Mouse (Mus musculus) Patski (cell line): ENCODE data around the gene S100pbp. TPM values are rescaled to one million over a fixed set of nuclear protein-coding genes. Genes with fewer than 3 reads are reported as not detected.

ENCODE experiments used
- ATAC-seq: fragments of 100-300 bp; one replicate; pipeline ENCODE4 v1.8.0; 2021
- CTCF ChIA-PET: fragments of 350-600 bp; sonication (Branson Sonifier 250); formaldehyde crosslinking; loops from one replicate; lab custom pipeline; 2022; ENCODE audit warnings: inconsistent platforms; lab: Charles Lee
- POLR2A ChIA-PET: fragments of 350-600 bp; sonication (Branson Sonifier 250); formaldehyde crosslinking; loops from one replicate; lab custom pipeline; 2022; ENCODE audit warnings: antibody characterized with exemption, inconsistent platforms; lab: Charles Lee
- DNase-seq: peaks from one replicate; pipeline ENCODE4 v3.0.0-alpha.2; 2011; ENCODE audit warnings: low read depth, low spot score
- H3K27me3 ChIP-seq: fragments of 371-371 bp; one replicate; pipeline ENCODE4 v1.5.1; 2021
- CTCF ChIP-seq: fragments of 100-300 bp; IDR thresholded peaks from one replicate; pipeline ENCODE4 v1.5.1; 2021
- in situ Hi-C: fragments of 300-500 bp; cut with MboI; formaldehyde crosslinking; loops from 3 replicates; pipeline ENCODE4 v1.11.1; 2018; ENCODE audit warnings: low pct_unique_long_range_greater_than_20kb, mixed read lengths
- polyA plus RNA-seq: library from polyadenylated mRNA; unstranded; gene quantifications from one replicate; pipeline ENCODE4 v1.2.3, GENCODE M21; 2021

S100pbp gene
- polyA plus RNA-seq, 1 experiment from 2014 or later, result 20.2 TPM

GRCm38 (mm10) chr4:129141560-129142438 lies 47.7 kb downstream of the S100pbp start:
- in situ Hi-C loops, result loop anchor here (25.0 kb wide), 1 partner anchor 321 kb away; the partner anchor contains the start of gene Bsdc1
- ATAC-seq, result no peak
- no peak for TF ChIP-seq CTCF
- H3K27me3 ChIP-seq, result no peaks in the 10 kb centered on the region
- DNase-seq, result no peak
- POLR2A ChIA-PET, result no interaction called here
- CTCF ChIA-PET, result interaction anchor here (0.6 kb wide), 1 partner anchor 86 kb away, joined by 3 read pairs; no protein-coding TSS in a partner anchor

GRCm38 (mm10) chr4:129140808-129141207 lies 48.7 kb downstream of the S100pbp start:
- CTCF ChIA-PET, result interaction anchor here (1.0 to 2.0 kb wide), 4 partner anchors 9 to 20 kb away, joined by 3 to 4 read pairs (median 4); no protein-coding TSS in a partner anchor
- in situ Hi-C loops, result loop anchor here (25.0 kb wide), 1 partner anchor 321 kb away; the partner anchor contains the start of gene Bsdc1
- H3K27me3 ChIP-seq, result no peaks in the 10 kb centered on the region
- DNase-seq (no peak), ATAC-seq (no peak)
- POLR2A ChIA-PET, result no interaction called here
- no peak for TF ChIP-seq CTCF

GRCm38 (mm10) chr4:129139642-129140041 lies 49.9 kb downstream of the S100pbp start:
- no peak for TF ChIP-seq CTCF
- POLR2A ChIA-PET, result no interaction called here
- no peak for ATAC-seq
- DNase-seq, result no peak
- H3K27me3 ChIP-seq, result no peaks in the 10 kb centered on the region
- in situ Hi-C loops, result loop anchor here (10.0 to 25.0 kb wide), 2 partner anchors 135 to 323 kb away; partner anchors contain the start of gene Bsdc1
- CTCF ChIA-PET, result interaction anchor here (1.4 to 2.0 kb wide), 3 partner anchors 10 to 21 kb away, joined by 4 read pairs; no protein-coding TSS in a partner anchor

- CTCF ChIA-PET, result no interaction called here
- no peak for ATAC-seq
- no peak for TF ChIP-seq CTCF
- in situ Hi-C loops, result loop anchor here (10.0 to 25.0 kb wide), 2 partner anchors 137 to 325 kb away; partner anchors contain the start of gene Bsdc1
- POLR2A ChIA-PET, result no interaction called here
- H3K27me3 ChIP-seq, result no peaks in the 10 kb centered on the region
- no peak for DNase-seq
Measured at GRCm38 (mm10) chr4:129137392-129138321, 51.9 kb downstream of the S100pbp start.

- no peak for TF ChIP-seq CTCF
- H3K27me3 ChIP-seq, result no peaks in the 10 kb centered on the region
- DNase-seq (no peak), ATAC-seq (no peak)
- in situ Hi-C loops, result loop anchor here (10.0 to 25.0 kb wide), 2 partner anchors 138 to 326 kb away; partner anchors contain the start of gene Bsdc1
- CTCF ChIA-PET, result no interaction called here
- POLR2A ChIA-PET, result no interaction called here
Measured at GRCm38 (mm10) chr4:129136579-129137391, 52.7 kb downstream of the S100pbp start, which contains the start of gene Fndc5. Gene Fndc5 (plus strand): TSS chr4:129136999.

GRCm38 (mm10) chr4:129136189-129136578 lies 53.3 kb downstream of the S100pbp start:
- DNase-seq (no peak), ATAC-seq (no peak)
- POLR2A ChIA-PET, result no interaction called here
- in situ Hi-C loops, result loop anchor here (10.0 to 25.0 kb wide), 2 partner anchors 139 to 326 kb away; partner anchors contain the start of gene Bsdc1
- H3K27me3 ChIP-seq, result no peaks in the 10 kb centered on the region
- TF ChIP-seq CTCF, result no peak
- CTCF ChIA-PET, result no interaction called here

- ChIA-PET CTCF (interaction anchor here (1.5 to 2.3 kb wide), 2 partner anchors 9 to 33 kb away, joined by 5 to 9 read pairs; no protein-coding TSS in a partner anchor), POLR2A (no interaction called here)
- DNase-seq, result no peak
- ATAC-seq, result no peak
- TF ChIP-seq CTCF, result no peak
- H3K27me3 ChIP-seq, result no peaks in the 10 kb centered on the region
- in situ Hi-C loops, result loop anchor here (10.0 to 25.0 kb wide), 2 partner anchors 139 to 327 kb away; partner anchors contain the start of gene Bsdc1
Measured at GRCm38 (mm10) chr4:129135637-129136036, 53.9 kb downstream of the S100pbp start.

GRCm38 (mm10) chr4:129134799-129135585 lies 54.5 kb downstream of the S100pbp start:
- POLR2A ChIA-PET, result no interaction called here
- H3K27me3 ChIP-seq, result no peaks in the 10 kb centered on the region
- DNase-seq (no peak), ATAC-seq (no peak)
- CTCF ChIA-PET, result interaction anchor here (0.9 to 2.3 kb wide), 4 partner anchors 10 to 33 kb away, joined by 3 to 9 read pairs (median 4); partner anchors contain the start of gene Hpca
- in situ Hi-C loops, result loop anchor here (10.0 to 25.0 kb wide), 2 partner anchors 140 to 327 kb away; partner anchors contain the start of gene Bsdc1
- peak; percentile 84 for TF ChIP-seq CTCF
